Mouse (Mus musculus): ENCODE data around the gene Tom1l2. TPM values are rescaled to one million over a fixed set of nuclear protein-coding genes. Genes with fewer than 3 reads are reported as not detected.

The Tom1l2 gene
- polyA plus RNA-seq, 1 experiment from 2014 or later = 36.7 TPM

DNA sequence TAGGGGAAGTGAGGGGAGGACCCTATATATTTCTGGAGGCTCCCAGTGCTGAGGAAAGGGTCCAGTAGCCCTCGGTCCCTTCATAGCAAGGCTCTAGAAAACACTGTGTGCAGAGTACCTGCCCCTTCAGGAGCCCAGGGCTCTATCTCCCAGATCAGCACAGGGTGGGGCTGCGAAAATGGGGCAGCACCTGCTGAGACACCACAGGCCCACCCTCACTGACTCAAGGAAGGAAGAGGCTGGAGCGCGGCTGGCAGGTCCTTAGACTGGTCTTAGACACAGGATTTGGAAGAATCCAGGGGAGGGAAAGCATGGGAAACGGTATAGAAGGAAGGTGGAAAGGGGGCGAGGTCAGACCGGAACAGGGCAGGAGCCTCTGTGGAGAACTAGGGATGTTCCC is 122.2 kb downstream of the Tom1l2 start:
- no peak for ATAC-seq (ENCODE audit: insufficient number of reproducible peaks, low FRiP score, low TSS enrichment, low read depth)
- Histone ChIP-seq H3K4me1 (peaks cover 32% of the 10 kb centered on the region), H3K4me2 (replicated peaks) (no peak overlapping the region), H3K9me3 (replicated peaks) (no peaks in the 10 kb centered on the region), H3K9ac (no peak overlapping the region), H3K27ac (replicated peaks) (no peak overlapping the region), H3K4me3 (replicated peaks) (no peak overlapping the region), H3K36me3 (peaks cover 19% of the 10 kb centered on the region), H3K27me3 (no peaks in the 10 kb centered on the region)
- 77% methylated on average over 7 of the region's 7 CpGs for WGBS

DNA sequence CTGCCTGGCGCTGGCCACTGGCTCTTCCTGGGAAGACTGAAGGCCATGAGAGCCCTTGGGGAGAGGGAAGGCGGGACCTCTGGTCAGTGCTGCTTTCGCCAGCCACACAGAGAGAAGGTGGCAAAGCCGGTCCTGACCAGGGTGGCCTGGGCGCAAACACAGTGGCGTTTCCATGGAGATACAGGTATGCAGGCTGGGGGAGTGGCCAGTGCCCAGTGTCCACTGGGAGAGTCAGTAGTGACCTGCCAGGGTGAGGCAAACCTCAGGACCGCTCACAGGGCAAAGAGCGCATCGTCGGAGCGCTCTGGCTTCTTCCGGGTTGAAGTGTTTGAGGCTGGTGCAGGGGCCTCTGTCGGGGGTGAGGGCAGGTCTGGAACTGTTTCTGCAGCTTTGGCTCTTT is 122.9 kb downstream of the Tom1l2 start:
- no peak overlapping the region for H3K27ac ChIP-seq (replicated peaks)
- no peak overlapping the region for H3K4me2 ChIP-seq (replicated peaks)
- H3K9ac ChIP-seq = no peak overlapping the region
- peaks cover 33% of the 10 kb centered on the region for H3K4me1 ChIP-seq
- 60% methylated on average over 13 of the region's 13 CpGs for WGBS
- no peaks in the 10 kb centered on the region for H3K27me3 ChIP-seq
- H3K9me3 ChIP-seq (replicated peaks) = no peaks in the 10 kb centered on the region
- no peak overlapping the region for H3K4me3 ChIP-seq (replicated peaks)
- H3K36me3 ChIP-seq = peaks cover 19% of the 10 kb centered on the region
- no peak for ATAC-seq (ENCODE audit: insufficient number of reproducible peaks, low FRiP score, low TSS enrichment, low read depth)

DNA sequence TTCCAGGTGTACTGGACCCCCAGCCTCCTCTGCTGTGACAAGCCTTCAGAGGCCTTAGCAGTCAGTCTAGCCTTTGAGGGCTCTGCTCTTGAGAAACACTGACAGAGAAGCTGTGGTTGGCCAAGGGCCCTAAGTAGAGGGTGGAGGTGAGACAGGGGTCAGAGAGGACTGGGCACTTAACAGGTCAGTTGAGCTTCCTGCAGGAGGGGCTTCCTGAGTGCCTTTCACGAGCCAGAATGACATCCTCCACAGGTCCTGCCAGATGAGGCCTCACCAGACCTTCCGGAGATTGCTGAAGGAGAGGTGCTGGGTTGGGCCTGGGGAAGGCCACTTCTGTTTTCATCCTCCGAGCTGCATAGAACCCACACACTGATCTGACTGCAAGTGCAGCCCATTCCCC is 124.2 kb downstream of the Tom1l2 start:
- no peaks in the 10 kb centered on the region for H3K9me3 ChIP-seq (replicated peaks)
- ATAC-seq (ENCODE audit: insufficient number of reproducible peaks, low FRiP score, low TSS enrichment, low read depth) = no peak
- no peaks in the 10 kb centered on the region for H3K27me3 ChIP-seq
- peaks cover 19% of the 10 kb centered on the region for H3K36me3 ChIP-seq
- peaks cover 30% of the 10 kb centered on the region for H3K4me1 ChIP-seq
- no peak overlapping the region for H3K4me2 ChIP-seq (replicated peaks)
- H3K4me3 ChIP-seq (replicated peaks) = no peak overlapping the region
- 72% methylated on average over 3 of the region's 3 CpGs for WGBS
- H3K9ac ChIP-seq = no peak overlapping the region
- no peak overlapping the region for H3K27ac ChIP-seq (replicated peaks)

DNA sequence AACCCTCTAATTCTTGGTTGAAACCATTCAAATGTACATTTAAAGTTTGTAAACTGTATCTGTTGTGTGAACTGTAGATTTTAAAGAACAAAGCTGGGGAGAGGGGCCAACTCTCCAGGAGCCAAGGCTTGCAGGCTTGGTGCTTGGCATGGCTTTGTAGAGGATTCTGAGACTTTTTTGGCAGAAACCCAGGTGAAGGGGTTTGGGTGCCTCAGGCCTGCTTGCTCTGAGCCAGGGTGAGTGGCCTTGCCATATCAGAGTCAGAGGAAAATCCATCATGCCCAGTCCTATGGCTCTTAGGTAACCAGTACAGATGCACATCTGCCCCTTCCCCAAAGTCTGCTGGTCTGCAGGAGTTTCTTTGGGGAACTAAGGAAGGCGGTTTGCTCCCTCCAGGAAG is 126.8 kb downstream of the Tom1l2 start:
- Histone ChIP-seq H3K4me2 (replicated peaks) (no peak overlapping the region), H3K27me3 (no peaks in the 10 kb centered on the region), H3K4me3 (replicated peaks) (no peak overlapping the region), H3K9me3 (replicated peaks) (no peaks in the 10 kb centered on the region), H3K9ac (no peak overlapping the region), H3K36me3 (peaks cover 19% of the 10 kb centered on the region), H3K4me1 (peaks cover 43% of the 10 kb centered on the region), H3K27ac (replicated peaks) (no peak overlapping the region)
- ATAC-seq (ENCODE audit: insufficient number of reproducible peaks, low FRiP score, low TSS enrichment, low read depth) = no peak
- WGBS = 69% methylated on average over 1 of the region's 1 CpGs

DNA sequence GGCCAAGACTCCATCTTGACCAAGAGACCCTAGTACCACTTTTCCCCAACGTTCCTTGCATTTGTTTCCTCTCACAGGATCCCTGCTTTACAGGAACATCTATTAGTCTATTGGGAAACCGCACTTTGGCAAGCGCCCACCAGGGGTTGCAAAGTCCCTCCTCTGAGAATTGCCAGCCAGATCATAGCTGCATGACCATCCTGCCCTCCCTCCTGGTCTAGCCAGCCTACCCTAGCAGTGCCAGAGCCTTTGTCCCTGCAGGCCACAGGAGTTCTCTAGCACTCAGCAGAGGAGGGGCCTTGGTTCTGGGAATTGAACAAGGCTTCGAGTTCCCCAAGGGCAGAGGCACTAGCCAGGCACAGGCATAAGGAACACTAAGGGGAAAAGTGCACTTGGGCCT is 128.0 kb downstream of the Tom1l2 start:
- Histone ChIP-seq H3K4me3 (replicated peaks) (no peak overlapping the region), H3K27me3 (no peaks in the 10 kb centered on the region), H3K9ac (no peak overlapping the region), H3K4me1 (peaks cover 42% of the 10 kb centered on the region), H3K4me2 (replicated peaks) (no peak overlapping the region), H3K36me3 (peaks cover 16% of the 10 kb centered on the region), H3K27ac (replicated peaks) (no peak overlapping the region), H3K9me3 (replicated peaks) (no peaks in the 10 kb centered on the region)
- WGBS = 58% methylated on average over 4 of the region's 4 CpGs
- no peak for ATAC-seq (ENCODE audit: insufficient number of reproducible peaks, low FRiP score, low TSS enrichment, low read depth)

DNA sequence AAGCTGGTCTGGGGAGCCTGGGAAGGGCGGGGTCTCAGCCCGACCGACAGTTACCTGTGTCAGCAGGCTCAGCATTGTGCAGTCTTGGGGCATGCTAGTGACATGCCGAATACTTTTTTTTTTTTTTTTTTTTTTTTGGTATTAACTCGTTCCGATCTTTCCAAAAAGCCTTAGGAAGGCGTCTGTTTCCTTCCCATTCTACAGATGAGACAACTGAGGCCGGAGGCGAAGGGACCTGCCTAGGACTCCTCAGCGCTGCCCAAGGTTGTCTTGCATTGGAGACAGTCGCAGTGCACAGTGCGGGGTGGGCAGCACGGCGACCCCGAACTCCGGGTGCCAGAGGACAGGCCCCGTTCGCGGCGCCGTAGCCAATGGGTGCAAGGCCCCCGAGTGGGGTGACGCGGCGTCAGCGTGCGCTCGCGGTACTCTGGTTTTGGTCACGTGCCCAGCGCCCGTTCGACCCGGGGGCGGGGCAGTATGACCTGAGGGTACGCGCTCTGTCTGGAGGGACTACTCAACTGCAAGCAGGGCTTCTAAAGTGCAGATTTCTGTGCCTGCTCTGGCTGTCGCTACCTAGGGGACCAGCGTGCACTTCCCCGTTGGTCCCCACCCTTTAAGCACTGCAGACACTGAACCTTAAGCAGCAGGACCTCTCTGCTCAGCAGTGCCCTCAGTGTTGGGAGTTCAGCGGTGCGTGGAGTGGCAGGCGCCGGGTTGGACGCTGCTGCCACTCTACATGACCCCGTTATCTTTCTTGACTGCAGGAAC is 130.1 kb downstream of the Tom1l2 start, which contains the start of gene Srebf1:
Gene Srebf1 (minus strand): TSS at position 113 of the 768 bp plus-strand sequence.
- peaks cover 54% of the 10 kb centered on the region for H3K4me1 ChIP-seq
- peak within 1 kb of the TSS; percentile 33; the same call in 1 of the 2 replicates for H3K9ac ChIP-seq
- H3K4me3 ChIP-seq (replicated peaks) = peak within 1 kb of the TSS; percentile 43
- H3K9me3 ChIP-seq (replicated peaks) = no peaks in the 10 kb centered on the region
- WGBS = 4% methylated on average over 46 of the region's 46 CpGs
- peaks cover 7% of the 10 kb centered on the region; the same call in 1 of the 2 replicates for H3K36me3 ChIP-seq
- H3K27ac ChIP-seq (replicated peaks) = peak within 1 kb of the TSS; percentile 77
- no peaks in the 10 kb centered on the region for H3K27me3 ChIP-seq
- H3K4me2 ChIP-seq (replicated peaks) = peak within 1 kb of the TSS; percentile 84
- ATAC-seq (ENCODE audit: insufficient number of reproducible peaks, low FRiP score, low TSS enrichment, low read depth) = peak; percentile 72

DNA sequence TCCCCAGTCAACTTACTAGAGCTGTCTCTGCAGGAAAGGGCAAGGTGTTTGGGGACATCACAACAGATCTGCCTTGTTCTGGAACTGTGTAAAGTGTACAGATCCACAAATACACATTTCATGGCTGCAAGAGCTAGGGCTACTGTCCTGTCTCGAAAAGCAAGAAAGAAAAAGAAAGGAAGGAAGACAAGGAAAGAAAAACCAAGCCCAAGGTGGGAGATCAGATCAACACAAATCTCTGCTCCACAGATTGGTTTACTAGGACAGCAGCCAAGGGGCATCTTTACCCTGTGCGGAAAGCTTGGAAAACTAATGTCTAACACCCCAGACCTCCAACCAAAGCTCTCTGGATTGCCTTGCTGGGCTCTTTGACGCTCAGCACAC is 130.6 kb downstream of the Tom1l2 start:
- peaks cover 55% of the 10 kb centered on the region for H3K4me1 ChIP-seq
- no peaks in the 10 kb centered on the region for H3K27me3 ChIP-seq
- peak overlapping the region; percentile 43 for H3K4me3 ChIP-seq (replicated peaks)
- no peak overlapping the region for H3K9ac ChIP-seq
- H3K9me3 ChIP-seq (replicated peaks) = no peaks in the 10 kb centered on the region
- WGBS = 43% methylated on average over 3 of the region's 3 CpGs
- H3K27ac ChIP-seq (replicated peaks) = no peak overlapping the region
- ATAC-seq (ENCODE audit: insufficient number of reproducible peaks, low FRiP score, low TSS enrichment, low read depth) = no peak
- H3K36me3 ChIP-seq = peaks cover 9% of the 10 kb centered on the region; the same call in 1 of the 2 replicates
- peak overlapping the region; percentile 84 for H3K4me2 ChIP-seq (replicated peaks)

DNA sequence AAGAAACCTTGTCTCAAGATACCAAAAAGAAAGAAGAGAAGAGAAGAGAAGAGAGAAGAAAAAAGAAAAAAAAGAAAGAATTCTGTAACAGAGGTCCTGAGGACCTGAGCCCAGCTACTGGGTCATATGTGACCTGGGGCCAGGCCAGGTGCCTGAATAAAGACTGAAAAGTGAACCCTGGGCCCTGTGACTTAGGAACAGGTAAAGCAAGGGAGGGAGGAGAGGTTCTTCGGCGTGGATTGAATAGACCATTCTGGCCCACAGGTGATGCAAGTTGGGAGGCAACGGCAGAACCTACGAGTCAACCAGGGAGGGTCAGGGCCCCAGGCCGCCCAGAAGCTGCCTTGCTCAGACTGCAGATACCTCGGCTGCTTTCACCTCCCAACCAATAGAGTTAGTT is 131.3 kb downstream of the Tom1l2 start:
- 77% methylated on average over 6 of the region's 6 CpGs for WGBS
- Histone ChIP-seq H3K4me2 (replicated peaks) (no peak overlapping the region), H3K4me1 (peaks cover 61% of the 10 kb centered on the region)

DNA sequence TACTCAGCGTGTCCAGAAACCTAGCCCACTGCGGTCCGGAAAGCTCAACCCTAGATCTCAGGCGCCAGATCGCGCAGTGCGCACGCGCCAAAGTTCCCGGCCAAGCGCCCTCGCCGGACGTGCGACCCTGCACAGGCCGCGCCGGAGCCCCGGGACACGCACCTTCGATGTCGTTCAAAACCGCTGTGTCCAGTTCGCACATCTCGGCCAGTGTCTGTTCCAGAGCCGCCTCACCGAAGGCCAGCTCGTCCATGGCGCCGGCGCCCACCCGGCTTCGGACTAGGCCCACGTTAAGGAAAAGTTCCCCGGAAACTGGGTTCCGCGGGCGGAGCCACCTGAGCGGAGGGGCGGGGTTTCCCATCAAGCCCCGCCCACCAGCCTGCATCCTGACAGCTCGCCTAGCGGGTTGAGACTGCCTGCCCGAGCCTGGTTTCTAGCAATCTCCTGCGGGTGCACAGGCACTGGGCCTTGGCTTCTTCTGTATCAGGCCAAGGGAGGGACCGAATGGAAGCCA is 132.4 kb downstream of the Tom1l2 start:
- Histone ChIP-seq H3K36me3 (peaks cover 9% of the 10 kb centered on the region; the same call in 1 of the 2 replicates), H3K4me1 (peaks cover 62% of the 10 kb centered on the region), H3K4me3 (replicated peaks) (peak overlapping the region; percentile 74), H3K27ac (replicated peaks) (peak overlapping the region; percentile 82), H3K27me3 (no peaks in the 10 kb centered on the region), H3K4me2 (replicated peaks) (peak overlapping the region; percentile 71), H3K9ac (peak overlapping the region; percentile 73), H3K9me3 (replicated peaks) (no peaks in the 10 kb centered on the region)
- peak; percentile 78 for ATAC-seq (ENCODE audit: insufficient number of reproducible peaks, low FRiP score, low TSS enrichment, low read depth)
- under 1% methylated on average over 46 of the region's 46 CpGs for WGBS

More for the DNA sequence above, 131.3 kb downstream of the Tom1l2 start:
- Histone ChIP-seq H3K27me3 (no peaks in the 10 kb centered on the region), H3K36me3 (peaks cover 9% of the 10 kb centered on the region; the same call in 1 of the 2 replicates), H3K9ac (no peak overlapping the region), H3K9me3 (replicated peaks) (no peaks in the 10 kb centered on the region), H3K27ac (replicated peaks) (no peak overlapping the region), H3K4me3 (replicated peaks) (no peak overlapping the region)
- ATAC-seq (ENCODE audit: insufficient number of reproducible peaks, low FRiP score, low TSS enrichment, low read depth) = no peak

DNA sequence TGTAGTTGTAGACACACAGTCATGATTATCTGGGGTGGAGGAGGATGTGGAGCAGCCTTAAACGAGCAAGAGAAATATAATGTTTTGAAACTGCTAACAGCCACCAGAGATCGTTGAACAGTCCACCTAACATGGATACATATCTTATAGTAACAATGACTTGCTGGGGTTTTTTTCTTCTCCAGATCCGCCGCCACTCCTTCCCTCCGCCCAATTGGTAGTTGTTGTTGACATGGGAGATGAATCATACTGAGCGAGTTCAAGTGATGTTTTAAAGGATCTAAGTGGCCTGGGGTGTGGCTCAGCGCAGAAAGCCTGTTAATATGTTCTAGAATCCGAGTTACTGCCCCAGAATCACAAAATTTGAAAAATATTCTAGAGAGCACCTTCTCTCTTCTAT is 133.1 kb downstream of the Tom1l2 start:
- H3K36me3 ChIP-seq = peaks cover 9% of the 10 kb centered on the region; the same call in 1 of the 2 replicates
- no peak for ATAC-seq (ENCODE audit: insufficient number of reproducible peaks, low FRiP score, low TSS enrichment, low read depth)
- peak overlapping the region; percentile 73 for H3K9ac ChIP-seq
- WGBS = 30% methylated on average over 8 of the region's 8 CpGs
- H3K27ac ChIP-seq (replicated peaks) = peak overlapping the region; percentile 82
- peaks cover 62% of the 10 kb centered on the region for H3K4me1 ChIP-seq
- no peaks in the 10 kb centered on the region for H3K27me3 ChIP-seq
- H3K4me3 ChIP-seq (replicated peaks) = peak overlapping the region; percentile 74
- peak overlapping the region; percentile 71 for H3K4me2 ChIP-seq (replicated peaks)
- no peaks in the 10 kb centered on the region for H3K9me3 ChIP-seq (replicated peaks)

DNA sequence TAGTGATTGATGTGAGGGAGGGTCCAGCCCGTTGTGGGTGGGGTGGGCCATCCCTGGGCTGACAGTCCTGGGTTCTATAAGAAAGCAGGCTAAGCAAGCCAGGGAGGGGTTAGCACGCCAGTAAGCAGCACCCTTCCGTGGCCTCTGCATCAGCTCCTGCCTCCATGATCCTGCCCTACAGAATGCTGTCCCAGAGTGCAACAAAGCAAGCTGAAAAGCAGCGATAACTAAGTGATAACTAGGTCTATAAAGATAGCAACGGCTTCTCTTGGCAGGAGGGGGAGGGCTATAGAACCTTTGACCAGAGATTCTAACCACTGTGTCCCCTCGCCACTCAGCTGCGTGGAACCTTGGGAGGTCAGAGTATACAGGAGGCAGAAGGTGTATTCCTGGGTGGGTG is 135.2 kb downstream of the Tom1l2 start:
- no peaks in the 10 kb centered on the region for H3K9me3 ChIP-seq (replicated peaks)
- no peak for ATAC-seq (ENCODE audit: insufficient number of reproducible peaks, low FRiP score, low TSS enrichment, low read depth)
- H3K27me3 ChIP-seq = no peaks in the 10 kb centered on the region
- no peak overlapping the region for H3K27ac ChIP-seq (replicated peaks)
- WGBS = 90% methylated on average over 7 of the region's 7 CpGs
- no peak overlapping the region for H3K9ac ChIP-seq
- H3K36me3 ChIP-seq = peaks cover 9% of the 10 kb centered on the region; the same call in 1 of the 2 replicates
- H3K4me1 ChIP-seq = peaks cover 71% of the 10 kb centered on the region
- H3K4me2 ChIP-seq (replicated peaks) = no peak overlapping the region
- no peak overlapping the region for H3K4me3 ChIP-seq (replicated peaks)
